Mouse (Mus musculus): ENCODE measurements around the gene Tra2a.

Tra2a gene

GRCm38 (mm10) chr6:49236331-49236730, 27.5 kb downstream of the Tra2a start:
- in situ Hi-C loops (cut with MboI, MseI), result loop anchor here (10.0 kb wide), 1 partner anchor 182 kb away; no protein-coding TSS in a partner anchor

GRCm38 (mm10) chr6:49233356-49233755, 30.5 kb downstream of the Tra2a start:
- in situ Hi-C loops (cut with MboI, MseI), result loop anchor here (5.0 to 10.0 kb wide), 2 partner anchors 159 to 179 kb away; no protein-coding TSS in a partner anchor

GRCm38 (mm10) chr6:49228126-49228679, 35.6 kb downstream of the Tra2a start:
- in situ Hi-C loops (cut with MboI, MseI), result no loop called here

- in situ Hi-C loops (cut with MboI, MseI), result no loop called here
These were observed 36.6 kb downstream of the Tra2a start for GRCm38 (mm10) chr6:49227184-49227735.

GRCm38 (mm10) chr6:49225728-49226123, 38.1 kb downstream of the Tra2a start:
- in situ Hi-C loops (cut with MboI, MseI), result no loop called here

- in situ Hi-C loops (cut with MboI, MseI), result loop anchor here (25.0 kb wide), 1 partner anchor 1463 kb away; no protein-coding TSS in a partner anchor
These were observed 38.7 kb downstream of the Tra2a start for GRCm38 (mm10) chr6:49224923-49225727.

GRCm38 (mm10) chr6:49221906-49222305, 41.9 kb downstream of the Tra2a start:
- in situ Hi-C loops (cut with MboI, MseI), result loop anchor here (25.0 kb wide), 1 partner anchor 1460 kb away; no protein-coding TSS in a partner anchor

GRCm38 (mm10) chr6:49219920-49220604, 43.8 kb downstream of the Tra2a start:
- in situ Hi-C loops (cut with MboI, MseI), result loop anchor here (10.0 to 25.0 kb wide), 2 partner anchors 175 to 1458 kb away; no protein-coding TSS in a partner anchor

- in situ Hi-C loops (cut with MboI, MseI), result loop anchor here (10.0 to 25.0 kb wide), 2 partner anchors 174 to 1457 kb away; no protein-coding TSS in a partner anchor
These were observed 44.8 kb downstream of the Tra2a start for GRCm38 (mm10) chr6:49219001-49219560.

GRCm38 (mm10) chr6:49218275-49218802, 45.5 kb downstream of the Tra2a start:
- in situ Hi-C loops (cut with MboI, MseI), result loop anchor here (10.0 to 25.0 kb wide), 2 partner anchors 174 to 1456 kb away; no protein-coding TSS in a partner anchor

GRCm38 (mm10) chr6:49217581-49218274, 46.1 kb downstream of the Tra2a start:
- in situ Hi-C loops (cut with MboI, MseI), result loop anchor here (10.0 to 25.0 kb wide), 2 partner anchors 173 to 1455 kb away; no protein-coding TSS in a partner anchor

GRCm38 (mm10) chr6:49216811-49217542, 46.9 kb downstream of the Tra2a start:
- in situ Hi-C loops (cut with MboI, MseI), result loop anchor here (10.0 to 25.0 kb wide), 2 partner anchors 172 to 1455 kb away; no protein-coding TSS in a partner anchor

GRCm38 (mm10) chr6:49215748-49216585, 47.9 kb downstream of the Tra2a start:
- in situ Hi-C loops (cut with MboI, MseI), result loop anchor here (10.0 to 25.0 kb wide), 2 partner anchors 171 to 1454 kb away; no protein-coding TSS in a partner anchor

- in situ Hi-C loops (cut with MboI, MseI), result loop anchor here (10.0 to 25.0 kb wide), 2 partner anchors 170 to 1453 kb away; no protein-coding TSS in a partner anchor
These were observed 48.7 kb downstream of the Tra2a start, which contains the start of gene Igf2bp3 for GRCm38 (mm10) chr6:49214928-49215747. Igf2bp3 (minus strand) TSS chr6:49214957.

- in situ Hi-C loops (cut with MboI, MseI), result loop anchor here (10.0 to 25.0 kb wide), 2 partner anchors 170 to 1452 kb away; no protein-coding TSS in a partner anchor
These were observed 49.5 kb downstream of the Tra2a start for GRCm38 (mm10) chr6:49214086-49214927.

GRCm38 (mm10) chr6:49213581-49214085, 50.2 kb downstream of the Tra2a start:
- in situ Hi-C loops (cut with MboI, MseI), result loop anchor here (10.0 to 25.0 kb wide), 2 partner anchors 169 to 1451 kb away; no protein-coding TSS in a partner anchor

All from T-helper 2 cell (primary cell).